9 mouse cellular contexts compared by ENCODE assay signal in the genomic region with DNA sequence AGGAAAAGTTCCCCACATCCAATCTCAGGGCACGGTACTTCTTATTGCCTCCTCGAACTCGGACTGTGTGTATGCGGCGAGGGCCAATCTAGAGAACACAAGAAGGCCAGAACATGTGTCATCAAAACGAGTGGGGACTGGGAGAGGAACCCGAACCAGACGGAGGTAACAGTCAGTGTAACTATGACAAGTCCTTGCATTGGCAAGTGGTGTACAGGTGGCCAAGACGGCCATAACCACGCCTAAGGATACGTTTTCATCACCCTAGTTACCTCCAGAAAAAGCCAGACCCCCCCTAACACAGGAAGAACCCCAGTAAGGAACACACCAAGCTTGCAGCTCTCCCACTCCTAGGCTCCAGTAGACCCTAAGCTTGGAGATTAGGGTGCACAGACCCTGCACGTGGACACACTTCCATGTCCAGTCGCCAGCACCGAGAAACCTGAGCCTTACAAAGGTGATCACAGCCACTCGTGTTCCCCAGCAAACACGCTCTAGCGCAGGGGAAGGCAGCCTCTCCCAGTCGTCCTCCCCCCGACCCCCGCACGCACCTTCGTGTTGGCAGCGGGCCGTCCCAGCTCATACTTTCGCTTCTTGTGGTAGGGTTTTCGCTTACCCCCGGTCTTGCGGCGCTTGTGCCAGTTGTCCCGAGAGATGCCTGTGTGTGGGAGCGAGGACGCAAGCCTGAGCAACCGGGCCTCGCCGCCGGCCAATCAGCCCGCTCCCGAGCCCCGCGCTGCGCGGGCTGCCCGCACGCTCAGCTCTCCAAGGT. TPM values are rescaled to one million over a fixed set of nuclear protein-coding genes. Genes with fewer than 3 reads are reported as not detected.
DNase-seq lines count a peak whose midpoint lies in the region; ATAC-seq and TF ChIP-seq lines count a peak whose summit lies in the region.
"Had no signal": no experiment of that assay in that cellular context is flagged by ENCODE, and none has a peak within 500 bp of the region (broad histone marks: within the 10 kb centered on the region; RNA-seq: fewer than 3 reads in every experiment).

No protein-coding gene starts in this region.

- intact Hi-C loops in heart, adult 2 months (cut with DNase I): loop anchor here (2.0 kb wide), 2 partner anchors 18 to 34 kb away; no protein-coding TSS in a partner anchor

- peak overlapping the region; percentile 66 for H3K4me3 ChIP-seq in heart, adult 2 months
- peak overlapping the region; percentile 95 for H3K4me3 ChIP-seq in C2C12 (ENCODE audit: insufficient read depth, poor library complexity, severe bottlenecking)
- H3K4me3 ChIP-seq in embryonic facial prominence, embryonic 15.5 days (replicated peaks): peak overlapping the region; percentile 83
- peak overlapping the region; percentile 98 for H3K4me3 ChIP-seq in limb, embryonic 11.5 days (ENCODE audit: low read depth, low read length)
- peak overlapping the region; percentile 96 for H3K4me3 ChIP-seq in neural tube, embryonic 14.5 days (ENCODE audit: low read depth, low read length)

- no peaks in the 10 kb centered on the region for H3K79me2 ChIP-seq in heart, adult 2 months (replicated peaks; ENCODE audit: control insufficient read depth, insufficient read depth, low read length)
- peaks cover 50% of the 10 kb centered on the region for H3K79me2 ChIP-seq in C2C12 (ENCODE audit: control insufficient read depth, insufficient read depth)

- no peak for TF ChIP-seq POLR2A in heart, adult 2 months (IDR thresholded peaks at IDR 0.05; ENCODE audit: insufficient read depth, low read depth, low read length)

- TF ChIP-seq CTCF in heart, adult 2 months (IDR thresholded peaks at IDR 0.05): no peak
- TF ChIP-seq CTCF in C2C12 (IDR thresholded peaks at IDR 0.05; ENCODE audit: control insufficient read depth, insufficient read depth, insufficient read length): no peak

- no peak for ATAC-seq in embryonic facial prominence, embryonic 15.5 days (ENCODE audit: insufficient number of reproducible peaks, low FRiP score, low TSS enrichment, low read depth)
- ATAC-seq in limb, embryonic 11.5 days (ENCODE audit: insufficient number of reproducible peaks, low FRiP score, low TSS enrichment, low read depth): peak; percentile 21; the same call in 1 of the 2 replicates
- ATAC-seq in neural tube, embryonic 14.5 days (ENCODE audit: low read depth): no peak; the same call in 1 of the 2 replicates

- H3K4me2 ChIP-seq in embryonic facial prominence, embryonic 15.5 days (replicated peaks): peak overlapping the region; percentile 79
- H3K4me2 ChIP-seq in limb, embryonic 11.5 days (ENCODE audit: low read depth, severe bottlenecking): peak overlapping the region; percentile 94
- H3K4me2 ChIP-seq in neural tube, embryonic 14.5 days (ENCODE audit: low read depth, low read length): peak overlapping the region; percentile 97

- peak overlapping the region; percentile 78 for H3K27ac ChIP-seq in heart, adult 2 months
- H3K27ac ChIP-seq in embryonic facial prominence, embryonic 15.5 days (replicated peaks): peak overlapping the region; percentile 96
- peak overlapping the region; percentile 93 for H3K27ac ChIP-seq in limb, embryonic 11.5 days (replicated peaks; ENCODE audit: low read depth, low read length)
- peak overlapping the region; percentile 92 for H3K27ac ChIP-seq in neural tube, embryonic 14.5 days (ENCODE audit: low read depth, low read length)

- no peak for DNase-seq in heart, adult 2 months
- no peak for DNase-seq in heart, adult 8-10 months (ENCODE audit: low spot score)
- DNase-seq in limb, embryonic 11.5 days (ENCODE audit: low spot score): no peak
- DNase-seq in urinary bladder, postnatal 10 days (ENCODE audit: low spot score): no peak
- DNase-seq in embryo, embryonic 9.5 days (ENCODE audit: extremely low spot score): no peak

- H3K9me3 ChIP-seq in embryonic facial prominence, embryonic 15.5 days (replicated peaks): no peaks in the 10 kb centered on the region
- no peaks in the 10 kb centered on the region for H3K9me3 ChIP-seq in limb, embryonic 11.5 days (ENCODE audit: control insufficient read depth, low read length)
- no peaks in the 10 kb centered on the region for H3K9me3 ChIP-seq in neural tube, embryonic 14.5 days (ENCODE audit: control insufficient read depth, low read length)

- H3K4me1 ChIP-seq in heart, adult 2 months (ENCODE audit: control insufficient read depth, insufficient read depth, low read length): peaks cover 3% of the 10 kb centered on the region; the same call in 1 of the 2 replicates
- peaks cover 21% of the 10 kb centered on the region for H3K4me1 ChIP-seq in embryonic facial prominence, embryonic 15.5 days
- H3K4me1 ChIP-seq in limb, embryonic 11.5 days (ENCODE audit: control insufficient read depth, insufficient read depth, low read length): 0 out of 2 replicates have a peak, but pooled peaks cover 3% of the 10 kb centered on the region
- H3K4me1 ChIP-seq in neural tube, embryonic 14.5 days (ENCODE audit: control insufficient read depth, insufficient read depth, low read length): no peaks in the 10 kb centered on the region

- WGBS in heart, adult 2 months: 3% methylated on average over 44 of the region's 44 CpGs
- WGBS in embryonic facial prominence, embryonic 15.5 days: under 1% methylated on average over 44 of the region's 44 CpGs
- 2% methylated on average over 44 of the region's 44 CpGs for WGBS in limb, embryonic 11.5 days
- 2% methylated on average over 44 of the region's 44 CpGs for WGBS in neural tube, embryonic 14.5 days

- H3K36me3 ChIP-seq in heart, adult 2 months (ENCODE audit: control insufficient read depth, insufficient read depth, low read length): peaks cover 7% of the 10 kb centered on the region
- peaks cover 72% of the 10 kb centered on the region for H3K36me3 ChIP-seq in C2C12 (ENCODE audit: control insufficient read depth, insufficient read depth)
- peaks cover 43% of the 10 kb centered on the region for H3K36me3 ChIP-seq in embryonic facial prominence, embryonic 15.5 days
- H3K36me3 ChIP-seq in limb, embryonic 11.5 days (ENCODE audit: control insufficient read depth, insufficient read depth, low read length): peaks cover 43% of the 10 kb centered on the region
- peaks cover 40% of the 10 kb centered on the region for H3K36me3 ChIP-seq in neural tube, embryonic 14.5 days (ENCODE audit: control insufficient read depth, insufficient read depth, low read length)

- peak overlapping the region; percentile 82 for H3ac ChIP-seq in C2C12 (ENCODE audit: control insufficient read depth, insufficient read length, low read depth)

- no peaks in the 10 kb centered on the region for H3K27me3 ChIP-seq in heart, adult 2 months (ENCODE audit: control insufficient read depth, insufficient read depth, low read length)
- H3K27me3 ChIP-seq in C2C12 (ENCODE audit: control insufficient read depth, insufficient read depth, insufficient read length): no peaks in the 10 kb centered on the region
- no peaks in the 10 kb centered on the region for H3K27me3 ChIP-seq in embryonic facial prominence, embryonic 15.5 days
- no peaks in the 10 kb centered on the region for H3K27me3 ChIP-seq in limb, embryonic 11.5 days (ENCODE audit: control insufficient read depth, insufficient read depth, low read length)
- H3K27me3 ChIP-seq in neural tube, embryonic 14.5 days (ENCODE audit: control insufficient read depth, insufficient read depth, low read length): no peaks in the 10 kb centered on the region

- peaks cover 42% of the 10 kb centered on the region for H3K79me3 ChIP-seq in C2C12 (ENCODE audit: low read depth)

- H3K9ac ChIP-seq in heart, adult 2 months (ENCODE audit: low read depth, low read length): peak overlapping the region; percentile 94
- peak overlapping the region; percentile 98 for H3K9ac ChIP-seq in embryonic facial prominence, embryonic 15.5 days
- peak overlapping the region; percentile 99 for H3K9ac ChIP-seq in limb, embryonic 11.5 days (ENCODE audit: low read length)
- peak overlapping the region; percentile 95 for H3K9ac ChIP-seq in neural tube, embryonic 14.5 days (replicated peaks; ENCODE audit: low read depth, low read length)

- no peak for TF ChIP-seq EP300 in heart, adult 2 months (IDR thresholded peaks at IDR 0.05; ENCODE audit: insufficient read depth, low read depth, low read length)

RNA-seq across cellular contexts. Expression of a gene that starts 0.8 kb away (rescaled TPM):
- total RNA-seq in heart, adult 2 months (2021): 100 to 1,000 TPM; 553 to 608 TPM
- polyA plus RNA-seq in heart, adult 2 months (2012; rRNA removed): 315 and 381 TPM in 2 replicates
- 100 to 1,000 TPM; 504 to 617 (median 566) TPM for total RNA-seq in heart, adult 8-10 months (2022)
- polyA plus RNA-seq in C2C12 (2012; fragmentation: generic; extraction: Trizol): 3,482 TPM
- 934 and 968 TPM in 2 replicates for polyA plus RNA-seq in embryonic facial prominence, embryonic 15.5 days (2015; fragmentation: Nextera tagmentation; extraction: Ambion mirVana)
- 1,072 and 1,111 TPM in 2 replicates for polyA plus RNA-seq in limb, embryonic 11.5 days (2014; fragmentation: Nextera tagmentation; extraction: Ambion mirVana)
- 549 and 599 TPM in 2 replicates for polyA plus RNA-seq in neural tube, embryonic 14.5 days (2014; fragmentation: Nextera tagmentation; extraction: Ambion mirVana)

RNA-seq across cellular contexts. Expression of a gene that starts 21.4 kb away (rescaled TPM):
- 1 to 10 TPM; 1.4 to 1.9 TPM for total RNA-seq in heart, adult 2 months (2021)
- 4.5 and 4.7 TPM in 2 replicates for polyA plus RNA-seq in heart, adult 2 months (2012; rRNA removed)
- 1 to 10 TPM; 1.2 to 1.8 (median 1.6) TPM for total RNA-seq in heart, adult 8-10 months (2022)
- polyA plus RNA-seq in C2C12 (2012; fragmentation: generic; extraction: Trizol): 15.2 TPM
- polyA plus RNA-seq in embryonic facial prominence, embryonic 15.5 days (2015; fragmentation: Nextera tagmentation; extraction: Ambion mirVana): 7.7 and 8.1 TPM in 2 replicates
- polyA plus RNA-seq in limb, embryonic 11.5 days (2014; fragmentation: Nextera tagmentation; extraction: Ambion mirVana): 2.0 and 2.3 TPM in 2 replicates
- polyA plus RNA-seq in neural tube, embryonic 14.5 days (2014; fragmentation: Nextera tagmentation; extraction: Ambion mirVana): 16.1 and 19.1 TPM in 2 replicates

RNA-seq across cellular contexts. Expression of a gene that starts 27.2 kb away (rescaled TPM):
- total RNA-seq in heart, adult 2 months (2021): under 1 TPM; 0.14 to 0.26 TPM
- 0.25 and 0.41 TPM in 2 replicates for polyA plus RNA-seq in heart, adult 2 months (2012; rRNA removed)
- under 1 TPM in 2 of 4 experiments, not detected in 2; 0.32 to 0.53 TPM for total RNA-seq in heart, adult 8-10 months (2022)
- 49.2 TPM for polyA plus RNA-seq in C2C12 (2012; fragmentation: generic; extraction: Trizol)
- polyA plus RNA-seq in embryonic facial prominence, embryonic 15.5 days (2015; fragmentation: Nextera tagmentation; extraction: Ambion mirVana): 45.8 and 47.5 TPM in 2 replicates
- 125 and 136 TPM in 2 replicates for polyA plus RNA-seq in limb, embryonic 11.5 days (2014; fragmentation: Nextera tagmentation; extraction: Ambion mirVana)
- 3.5 and 6.0 TPM in 2 replicates for polyA plus RNA-seq in neural tube, embryonic 14.5 days (2014; fragmentation: Nextera tagmentation; extraction: Ambion mirVana)

RNA-seq across cellular contexts. Expression of a gene that starts 28.6 kb away (rescaled TPM):
- not detected for total RNA-seq in heart, adult 2 months (2021)
- polyA plus RNA-seq in heart, adult 2 months (2012; rRNA removed): 0.29 and 4.2 TPM in 2 replicates
- total RNA-seq in heart, adult 8-10 months (2022): under 1 TPM in 1 of 4 experiments, not detected in 3; 0.40 TPM
- 0.12 TPM for polyA plus RNA-seq in C2C12 (2012; fragmentation: generic; extraction: Trizol)
- polyA plus RNA-seq in embryonic facial prominence, embryonic 15.5 days (2015; fragmentation: Nextera tagmentation; extraction: Ambion mirVana): 3.0 and 6.1 TPM in 2 replicates
- not detected in 2 replicates for polyA plus RNA-seq in limb, embryonic 11.5 days (2014; fragmentation: Nextera tagmentation; extraction: Ambion mirVana)
- polyA plus RNA-seq in neural tube, embryonic 14.5 days (2014; fragmentation: Nextera tagmentation; extraction: Ambion mirVana): not detected in 2 replicates
- total RNA-seq: adrenal gland, postnatal 36 days had no signal

RNA-seq across cellular contexts. Expression of a gene that starts 29.7 kb away (rescaled TPM):
- 1 to 10 TPM; 2.9 to 3.2 TPM for total RNA-seq in heart, adult 2 months (2021)
- 6.6 and 12.2 TPM in 2 replicates for polyA plus RNA-seq in heart, adult 2 months (2012; rRNA removed)
- total RNA-seq in heart, adult 8-10 months (2022): 1 to 10 TPM; 1.8 to 3.5 (median 2.4) TPM
- 23.7 TPM for polyA plus RNA-seq in C2C12 (2012; fragmentation: generic; extraction: Trizol)
- 13.2 and 13.5 TPM in 2 replicates for polyA plus RNA-seq in embryonic facial prominence, embryonic 15.5 days (2015; fragmentation: Nextera tagmentation; extraction: Ambion mirVana)
- 4.1 and 4.5 TPM in 2 replicates for polyA plus RNA-seq in limb, embryonic 11.5 days (2014; fragmentation: Nextera tagmentation; extraction: Ambion mirVana)
- 2.7 and 3.9 TPM in 2 replicates for polyA plus RNA-seq in neural tube, embryonic 14.5 days (2014; fragmentation: Nextera tagmentation; extraction: Ambion mirVana)
